Mouse (Mus musculus) T-cell, adult 2 months (primary cell): ENCODE measurements around the gene Ifitm7.
"Not testable (repeated sequence)": the region's sequence is repeated elsewhere in the genome, so short reads cannot be mapped to it uniquely, and the experiment has no call there.

ENCODE experiments used
- DNase-seq: peaks from one replicate; pipeline ENCODE4 v3.0.0; 2022; ENCODE audit warnings: low spot score

Ifitm7 gene

GRCm38 (mm10) chr16:13977026-13977425, 9.7 kb downstream of the Ifitm7 start:
- not testable (repeated sequence) for DNase-seq

GRCm38 (mm10) chr16:13976358-13976896, 10.3 kb downstream of the Ifitm7 start:
- not testable (repeated sequence) for DNase-seq

GRCm38 (mm10) chr16:13972051-13972450, 14.6 kb downstream of the Ifitm7 start:
- no peak for DNase-seq

- DNase-seq, result no peak
These were observed 17.6 kb downstream of the Ifitm7 start for GRCm38 (mm10) chr16:13969096-13969495.

- DNase-seq, result no peak
These were observed 24.6 kb downstream of the Ifitm7 start for GRCm38 (mm10) chr16:13962053-13962452.

- no peak for DNase-seq
These were observed 35.4 kb downstream of the Ifitm7 start for GRCm38 (mm10) chr16:13951245-13951644.

- no peak for DNase-seq
These were observed 40.4 kb downstream of the Ifitm7 start for GRCm38 (mm10) chr16:13946306-13946705.

GRCm38 (mm10) chr16:13945153-13945552, 41.5 kb downstream of the Ifitm7 start:
- DNase-seq, result no peak

GRCm38 (mm10) chr16:13944752-13945151, 41.9 kb downstream of the Ifitm7 start:
- DNase-seq, result no peak

- no peak for DNase-seq
These were observed 42.5 kb downstream of the Ifitm7 start for GRCm38 (mm10) chr16:13944178-13944577.

- DNase-seq, result no peak
These were observed 45.8 kb downstream of the Ifitm7 start for GRCm38 (mm10) chr16:13940847-13941395.

GRCm38 (mm10) chr16:13940139-13940846, 46.4 kb downstream of the Ifitm7 start:
- DNase-seq, result no peak
